Mouse (Mus musculus): ENCODE data around the gene Catsper2.

GRCm38 (mm10) chr2:121408160-121408559 lies 5.4 kb downstream of the Catsper2 start:
- no peak for TF ChIP-seq POLR2A (IDR thresholded peaks at IDR 0.05; ENCODE audit: control insufficient read depth, low read depth, low read length)
- TF ChIP-seq CTCF (IDR thresholded peaks at IDR 0.05; ENCODE audit: control insufficient read depth, insufficient read depth, insufficient replicate concordance, low read depth, low read length) = no peak

Data from testis, adult 2 months (tissue).